Mouse (Mus musculus): ENCODE measurements around the gene Ptges2.

DNA sequence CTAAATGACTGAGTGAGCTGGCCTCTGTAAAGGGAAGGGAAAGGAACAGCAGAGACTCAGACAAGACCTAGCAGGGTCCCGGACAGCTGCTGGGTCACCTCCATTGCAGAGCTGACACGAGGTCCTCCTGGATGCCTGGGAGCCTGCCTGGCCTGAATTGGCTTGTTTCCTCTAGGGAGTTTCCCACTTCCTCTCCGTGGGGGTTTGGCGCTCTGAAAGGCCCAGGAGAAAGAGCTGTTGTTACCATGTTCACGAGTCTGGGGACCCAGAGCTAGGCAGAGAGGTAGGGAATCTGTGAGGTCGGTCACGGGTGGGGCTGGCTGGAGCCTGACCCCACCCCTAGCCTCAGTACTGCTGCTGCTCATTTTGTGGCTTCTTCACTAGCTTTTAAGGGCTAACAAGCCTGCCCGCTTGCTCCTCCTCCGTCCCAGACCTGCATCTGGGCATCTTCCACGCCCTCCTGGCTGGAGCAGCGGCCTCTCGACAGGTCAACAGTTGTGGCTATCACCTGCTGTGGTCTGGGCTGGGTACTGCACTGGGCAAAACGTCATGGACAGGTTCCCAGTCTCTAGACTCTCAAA is 45.1 kb upstream of the Ptges2 start:
- TF ChIP-seq ZNF384 (IDR thresholded peaks at IDR 0.05; ENCODE audit: low read depth, low read length) (no peak), ZC3H11A (IDR thresholded peaks at IDR 0.05; ENCODE audit: borderline replicate concordance, low read depth, low read length) (no peak), MAFK (IDR thresholded peaks at IDR 0.05; ENCODE audit: insufficient read depth, low read depth, low read length) (no peak), CHD2 (IDR thresholded peaks at IDR 0.05; ENCODE audit: low read depth, low read length) (no peak), HCFC1 (IDR thresholded peaks at IDR 0.05; ENCODE audit: borderline replicate concordance, insufficient read depth, low read length) (no peak)

Data from ES-E14 (cell line).